Mouse (Mus musculus) lung, embryonic 14.5 days (tissue): ENCODE data around the gene Defb3. TPM values are rescaled to one million over a fixed set of nuclear protein-coding genes. Genes with fewer than 3 reads are reported as not detected.
"Not testable (repeated sequence)": the region's sequence is repeated elsewhere in the genome, so short reads cannot be mapped to it uniquely, and the experiment has no call there.

ENCODE experiments used
- ATAC-seq: fragments of 200-750 bp; cut with Nextera tagmentation; 2 replicates; pipeline ENCODE4 v1.8.0; 2017; ENCODE audit warnings: mild to moderate bottlenecking, moderate TSS enrichment, moderate library complexity; ENCODE audit not compliant: insufficient read depth
- DNase-seq: peaks from one replicate; pipeline ENCODE4 v3.0.0-alpha.2; 2015
- H3K27ac ChIP-seq: fragments of 300-500 bp; sonication (generic); 2 replicates; pipeline ENCODE4 v1.5.1; 2014; ENCODE audit warnings: low read depth, mild to moderate bottlenecking, moderate library complexity
- H3K27me3 ChIP-seq: fragments of 300-500 bp; sonication (generic); 2 replicates; pipeline ENCODE4 v1.6.1; 2014; ENCODE audit warnings: low read length, control low read depth; ENCODE audit not compliant: insufficient read depth
- H3K36me3 ChIP-seq: fragments of 300-500 bp; sonication (generic); 2 replicates; pipeline ENCODE4 v1.6.1; 2014; ENCODE audit warnings: control low read depth; ENCODE audit not compliant: insufficient read depth
- H3K4me1 ChIP-seq: fragments of 300-500 bp; sonication (generic); 2 replicates; pipeline ENCODE4 v1.6.1; 2014; ENCODE audit warnings: antibody characterized with exemption, control low read depth; ENCODE audit not compliant: insufficient read depth
- H3K4me2 ChIP-seq: fragments of 300-500 bp; sonication (generic); 2 replicates; pipeline ENCODE4 v1.6.1; 2014; ENCODE audit warnings: mild to moderate bottlenecking
- H3K4me3 ChIP-seq: fragments of 300-500 bp; sonication (generic); 2 replicates; pipeline ENCODE4 v1.5.1; 2014; ENCODE audit warnings: low read depth, low read length
- H3K9ac ChIP-seq: fragments of 300-500 bp; sonication (generic); 2 replicates; pipeline ENCODE4 v1.6.1; 2014
- H3K9me3 ChIP-seq: fragments of 300-500 bp; sonication (generic); 2 replicates; pipeline ENCODE4 v1.6.1; 2016; ENCODE audit warnings: low read depth, low read length, control low read depth
- CTCF ChIP-seq: IDR thresholded peaks from 2 replicates; pipeline ENCODE4 v1.5.1; 2016; ENCODE audit warnings: antibody characterized with exemption, low read depth
- WGBS: fragments of 180-500 bp; shearing (Covaris S2); extraction: QIAGEN DNeasy Blood & Tissue Kit; methylation state at CpG from one replicate; pipeline ENCODE4 v1.1.7; 2014; 5-methylcytosine and 5-hydroxymethylcytosine counted together
- polyA plus RNA-seq: library from polyadenylated mRNA; unstranded; fragments of >200 nt; fragmentation: Nextera tagmentation; extraction: Ambion mirVana; gene quantifications from 2 replicates; pipeline ENCODE4 v1.2.1, GENCODE M21; 2014

Defb3 gene
- not detected in 2 replicates for polyA plus RNA-seq

DNA sequence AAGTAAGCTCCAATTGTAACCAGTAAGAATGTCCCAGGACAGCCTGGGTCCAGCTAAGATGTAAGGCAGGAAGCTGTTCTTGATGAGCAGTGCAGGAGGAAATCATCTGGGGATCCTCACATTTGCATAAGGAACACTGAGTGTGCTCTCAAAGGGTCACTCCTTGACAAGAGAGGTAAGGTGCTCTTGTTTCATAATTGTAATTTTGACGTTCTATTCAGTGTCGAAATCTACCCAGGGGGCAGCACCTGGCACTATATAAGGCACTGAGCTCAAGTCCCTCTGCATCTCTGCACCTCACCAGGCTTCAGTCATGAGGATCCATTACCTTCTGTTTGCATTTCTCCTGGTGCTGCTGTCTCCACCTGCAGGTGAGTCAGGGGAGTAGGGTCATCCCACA is at the start of gene Defb3:
Gene Defb3, plus strand, starts transcription at position 301 of the 400 bp plus-strand sequence.
- not testable (repeated sequence) for DNase-seq, H3K27me3 ChIP-seq, H3K9ac ChIP-seq, H3K4me2 ChIP-seq, ATAC-seq, H3K4me1 ChIP-seq, H3K27ac ChIP-seq, H3K36me3 ChIP-seq, H3K4me3 ChIP-seq, H3K9me3 ChIP-seq
- WGBS, result 11% methylated on average over 2 of the region's 2 CpGs

DNA sequence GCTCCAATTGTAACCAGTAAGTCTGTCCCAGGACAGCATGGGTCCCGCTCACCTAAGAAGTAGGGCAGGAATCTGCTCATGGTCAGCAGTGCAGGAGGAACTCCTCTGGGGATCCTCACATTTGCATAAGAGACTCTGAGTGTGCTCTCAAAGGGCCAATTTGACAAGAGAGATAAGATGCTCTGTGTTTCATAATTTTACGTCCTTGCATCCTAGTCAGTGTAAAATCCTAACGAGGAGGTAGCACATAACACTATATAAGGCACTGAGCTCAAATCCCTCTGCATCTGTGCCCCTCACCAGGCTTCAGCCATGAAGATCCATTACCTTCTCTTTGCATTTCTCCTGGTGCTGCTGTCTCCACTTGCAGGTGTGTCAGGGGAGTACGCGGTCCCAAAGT is 45.9 kb upstream of the Defb3 start, which contains the start of gene Defb5:
Gene Defb5, plus strand, starts transcription at position 301 of the 400 bp plus-strand sequence.
- WGBS, result 90% methylated on average over 5 of the region's 5 CpGs

DNA sequence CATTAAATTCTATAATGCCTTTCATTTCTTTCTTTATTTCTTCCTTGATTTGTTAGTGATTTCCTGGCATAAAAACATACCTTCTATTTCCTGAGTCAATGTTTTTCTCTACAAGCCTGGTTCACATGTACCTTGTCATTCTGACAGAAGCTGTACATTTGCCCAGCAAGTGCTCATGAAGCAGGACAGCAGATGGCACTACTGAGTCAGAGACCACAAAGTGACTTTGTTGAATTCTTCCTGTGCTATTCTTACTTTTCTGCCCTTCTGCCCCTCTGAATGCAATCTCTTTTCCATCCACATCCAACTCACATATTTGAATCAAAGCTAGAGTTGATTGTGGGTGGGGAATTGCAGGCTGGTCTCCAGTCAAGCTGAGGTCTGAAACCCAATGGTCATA is 35.0 kb upstream of the Defb3 start:
- Histone ChIP-seq H3K27me3 (no peaks in the 10 kb centered on the region), H3K9me3 (no peaks in the 10 kb centered on the region; the same call in 1 of the 2 replicates), H3K4me2 (no peak overlapping the region), H3K36me3 (no peaks in the 10 kb centered on the region), H3K27ac (no peak overlapping the region), H3K4me3 (no peak overlapping the region), H3K4me1 (no peaks in the 10 kb centered on the region), H3K9ac (no peak overlapping the region)
- no peak for ATAC-seq
- no peak for DNase-seq
- no peak for TF ChIP-seq CTCF

More for the DNA sequence above, 45.9 kb upstream of the Defb3 start, which contains the start of gene Defb5:
- H3K4me3 ChIP-seq, result no peak within 1 kb of the TSS
- H3K36me3 ChIP-seq, result no peaks in the 10 kb centered on the region
- ATAC-seq (no peak), DNase-seq (no peak)
- H3K9me3 ChIP-seq, result no peaks in the 10 kb centered on the region
- no peak for TF ChIP-seq CTCF
- no peak within 1 kb of the TSS for H3K4me2 ChIP-seq
- no peak within 1 kb of the TSS for H3K27ac ChIP-seq
- H3K27me3 ChIP-seq, result no peaks in the 10 kb centered on the region
- H3K4me1 ChIP-seq, result no peaks in the 10 kb centered on the region
- no peak within 1 kb of the TSS for H3K9ac ChIP-seq

DNA sequence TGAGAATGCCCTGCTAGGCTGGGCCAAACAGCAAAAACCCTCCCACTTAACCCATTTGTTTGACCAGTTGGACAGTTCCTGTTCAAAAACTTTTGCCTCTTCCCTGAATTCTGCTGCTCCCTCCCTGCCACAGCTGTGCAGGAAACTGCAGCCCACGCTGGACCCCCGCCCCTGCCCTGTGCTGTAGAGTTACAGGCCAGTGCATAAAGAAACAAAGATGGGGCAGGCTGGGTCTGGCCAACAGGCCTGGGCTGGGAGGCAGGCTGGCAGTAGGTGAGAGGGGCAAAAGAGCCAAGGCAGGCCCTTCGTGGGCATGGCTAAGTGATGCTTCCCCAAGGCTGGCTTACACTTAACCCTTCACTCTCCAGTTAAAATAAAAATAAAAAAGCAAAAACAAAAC is 33.5 kb upstream of the Defb3 start:
- Histone ChIP-seq H3K4me1 (no peaks in the 10 kb centered on the region), H3K9ac (no peak overlapping the region), H3K27ac (no peak overlapping the region), H3K4me2 (no peak overlapping the region), H3K36me3 (no peaks in the 10 kb centered on the region), H3K27me3 (no peaks in the 10 kb centered on the region), H3K9me3 (no peaks in the 10 kb centered on the region), H3K4me3 (no peak overlapping the region)
- no peak for ATAC-seq
- TF ChIP-seq CTCF, result no peak
- WGBS, result 58% methylated on average over 3 of the region's 3 CpGs
- DNase-seq, result no peak

DNA sequence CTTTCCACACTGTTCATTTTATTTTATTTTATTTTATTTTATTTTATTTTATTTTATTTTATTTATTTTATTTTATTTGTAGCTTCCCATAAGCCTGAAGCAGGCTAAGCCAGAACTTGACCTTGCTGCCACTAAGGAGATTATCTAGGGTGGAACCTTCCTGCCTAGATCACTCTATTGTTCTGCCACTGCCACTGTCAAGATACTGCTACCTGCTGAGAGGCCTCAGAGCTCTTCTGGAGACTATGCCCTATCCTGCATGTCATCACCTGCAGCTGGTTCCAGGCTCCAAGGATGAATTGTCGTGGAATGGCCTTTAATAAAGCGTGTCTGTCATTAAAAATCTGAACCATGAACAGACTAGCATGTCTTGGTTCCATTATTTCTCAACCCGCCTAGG is 5.2 kb downstream of the Defb3 start:
- not testable (repeated sequence) for H3K9me3 ChIP-seq, H3K36me3 ChIP-seq, H3K4me2 ChIP-seq, H3K4me3 ChIP-seq, H3K9ac ChIP-seq, ATAC-seq, H3K27me3 ChIP-seq, H3K27ac ChIP-seq, H3K4me1 ChIP-seq, DNase-seq
- WGBS, result 58% methylated on average over 3 of the region's 3 CpGs

DNA sequence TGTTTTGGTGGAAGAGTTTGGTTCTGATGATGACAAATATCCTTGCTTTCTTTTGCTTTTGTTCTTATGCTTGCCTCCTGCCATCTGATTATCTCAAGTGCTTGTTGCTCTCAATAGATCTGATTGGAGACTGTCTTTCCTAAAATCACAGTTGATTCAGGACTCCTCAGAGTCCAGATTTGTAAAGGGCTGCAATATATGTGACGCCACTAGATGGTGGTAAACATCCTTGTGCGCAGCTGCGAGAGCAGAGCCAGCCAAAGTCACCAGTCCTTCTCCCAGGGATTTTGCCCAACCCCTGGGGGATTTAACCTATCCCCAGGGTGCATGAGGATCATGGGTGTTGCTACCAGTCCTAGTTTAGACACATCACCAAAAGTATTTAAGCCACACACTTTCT is 38.7 kb downstream of the Defb3 start:
- DNase-seq (peak; percentile 61), ATAC-seq (no peak)
- no peak overlapping the region for H3K4me3 ChIP-seq
- no peak overlapping the region for H3K4me2 ChIP-seq
- H3K36me3 ChIP-seq, result no peaks in the 10 kb centered on the region
- no peak overlapping the region for H3K27ac ChIP-seq
- H3K9ac ChIP-seq, result no peak overlapping the region
- no peaks in the 10 kb centered on the region for H3K9me3 ChIP-seq
- WGBS, result 9% methylated on average over 3 of the region's 3 CpGs
- no peaks in the 10 kb centered on the region for H3K4me1 ChIP-seq
- peak; percentile 54 for TF ChIP-seq CTCF
- H3K27me3 ChIP-seq, result no peaks in the 10 kb centered on the region

Other genes starting within 250 kb of the Defb3 start
- not detected in 2 replicates for gene Defb39, start 228.6 kb upstream of the Defb3 start, polyA plus RNA-seq
- gene Defb12, start 178.5 kb upstream of the Defb3 start, polyA plus RNA-seq, result not detected in 2 replicates
- gene Defb34, start 169.6 kb upstream of the Defb3 start, polyA plus RNA-seq, result not detected in 2 replicates
- not detected in 2 replicates for gene Gm45826, start 152.6 kb upstream of the Defb3 start, polyA plus RNA-seq
- gene Defb14, start 99.0 kb upstream of the Defb3 start, polyA plus RNA-seq, result not detected in 2 replicates
- gene Defb4, start 94.7 kb upstream of the Defb3 start, polyA plus RNA-seq, result not detected in 2 replicates
- gene Defb6, start 67.9 kb upstream of the Defb3 start, polyA plus RNA-seq, result not detected in 2 replicates
- not detected in 2 replicates for gene Defb46, start 53.4 kb upstream of the Defb3 start, polyA plus RNA-seq
- gene Defb5, start 45.8 kb upstream of the Defb3 start, polyA plus RNA-seq, result not detected in 2 replicates
- gene Defb8, start 154.2 kb downstream of the Defb3 start, polyA plus RNA-seq, result not detected in 2 replicates
- not detected in 2 replicates for gene Defb7, start 201.7 kb downstream of the Defb3 start, polyA plus RNA-seq